Mouse (Mus musculus) thymus, postnatal 14 days (tissue): ENCODE data around the gene Eml2.

Experiments
- DNase-seq: peaks from one replicate; pipeline ENCODE4 v3.0.0; 2021

Gene Eml2

GRCm38 (mm10) chr7:19163752-19164151 lies 12.5 kb upstream of the Eml2 start:
- DNase-seq: no peak

GRCm38 (mm10) chr7:19164189-19164588 lies 12.0 kb upstream of the Eml2 start:
- no peak for DNase-seq

- peak; percentile 50 for DNase-seq
Measured at GRCm38 (mm10) chr7:19164978-19165377, 11.2 kb upstream of the Eml2 start.

- no peak for DNase-seq
Measured at GRCm38 (mm10) chr7:19165656-19166423, 10.4 kb upstream of the Eml2 start, which contains the start of gene Gipr. Gene Gipr (minus strand): TSS chr7:19166127.

- no peak for DNase-seq
Measured at GRCm38 (mm10) chr7:19166990-19167389, 9.2 kb upstream of the Eml2 start.

- no peak for DNase-seq
Measured at GRCm38 (mm10) chr7:19169506-19169905, 6.7 kb upstream of the Eml2 start.

- no peak for DNase-seq
Measured at GRCm38 (mm10) chr7:19170142-19170541, 6.1 kb upstream of the Eml2 start.

GRCm38 (mm10) chr7:19171831-19172230 lies 4.4 kb upstream of the Eml2 start:
- no peak for DNase-seq

GRCm38 (mm10) chr7:19172874-19173273 lies 3.3 kb upstream of the Eml2 start:
- DNase-seq: peak; percentile 93

GRCm38 (mm10) chr7:19176516-19176947 lies 311 bp downstream of the Eml2 start:
- no peak for DNase-seq

GRCm38 (mm10) chr7:19177216-19177615 lies 995 bp downstream of the Eml2 start:
- DNase-seq: no peak

GRCm38 (mm10) chr7:19178035-19178434 lies 1.8 kb downstream of the Eml2 start:
- no peak for DNase-seq

GRCm38 (mm10) chr7:19178443-19179092 lies 2.3 kb downstream of the Eml2 start:
- peak; percentile 83 for DNase-seq

- peak; percentile 67 for DNase-seq
Measured at GRCm38 (mm10) chr7:19179173-19179572, 3.0 kb downstream of the Eml2 start.

GRCm38 (mm10) chr7:19179936-19180335 lies 3.7 kb downstream of the Eml2 start:
- DNase-seq: no peak

- peak; percentile 62 for DNase-seq
Measured at GRCm38 (mm10) chr7:19180862-19181429, 4.7 kb downstream of the Eml2 start.

GRCm38 (mm10) chr7:19184250-19184649 lies 8.0 kb downstream of the Eml2 start:
- DNase-seq: no peak

GRCm38 (mm10) chr7:19184758-19185157 lies 8.5 kb downstream of the Eml2 start:
- no peak for DNase-seq

- DNase-seq: no peak
Measured at GRCm38 (mm10) chr7:19194676-19195075, 18.5 kb downstream of the Eml2 start.

GRCm38 (mm10) chr7:19196676-19197075 lies 20.5 kb downstream of the Eml2 start:
- DNase-seq: peak; percentile 57

- peak; percentile 55 for DNase-seq
Measured at GRCm38 (mm10) chr7:19197985-19198384, 21.8 kb downstream of the Eml2 start.

GRCm38 (mm10) chr7:19201660-19202059 lies 25.4 kb downstream of the Eml2 start:
- DNase-seq: no peak

GRCm38 (mm10) chr7:19202065-19202850 lies 26.0 kb downstream of the Eml2 start:
- DNase-seq: no peak
